Mouse (Mus musculus) ES-E14 (cell line): ENCODE measurements around the gene Dnm2.

Source experiments
- HCFC1 ChIP-seq: IDR thresholded peaks from 2 replicates; pipeline ENCODE4 v1.6.1; 2012; ENCODE audit warnings: low read length, inconsistent platforms, borderline replicate concordance; ENCODE audit not compliant: insufficient read depth
- MAFK ChIP-seq: IDR thresholded peaks from 2 replicates; pipeline ENCODE4 v1.6.1; 2014; ENCODE audit warnings: mild to moderate bottlenecking, low read depth, low read length, inconsistent platforms; ENCODE audit not compliant: insufficient read depth

GRCm38 (mm10) chr9:21379195-21379594 lies 45.5 kb upstream of the Dnm2 start:
- no peak for TF ChIP-seq HCFC1
- no peak for TF ChIP-seq MAFK
